Mouse (Mus musculus) liver, adult 10 weeks (tissue): ENCODE measurements around the gene Hist1h2ac. TPM values are rescaled to one million over a fixed set of nuclear protein-coding genes. Genes with fewer than 3 reads are reported as not detected.

ENCODE experiments used
- polyA plus RNA-seq: library from polyadenylated mRNA; stranded (reverse); fragments of 350-450 nt; fragmentation: Illumina TruSeq; extraction: RNeasy Lipid Tissue Mini Kit (QIAGEN cat#74804); gene quantifications from one replicate; pipeline ENCODE4 v1.2.3, GENCODE M21; 2014; ENCODE audit warnings: low read depth, low replicate concordance

Hist1h2ac gene
- polyA plus RNA-seq = 0.56 TPM

GRCm38 (mm10) chr13:23683755-23684281, at the start of gene Hist1h2ac, which contains the start of gene Hist1h2bc:
TSS of gene Hist1h2ac (minus strand) at chr13:23683948.
TSS of gene Hist1h2bc (plus strand) at chr13:23684199.

GRCm38 (mm10) chr13:23710374-23711089, 26.8 kb upstream of the Hist1h2ac start, which contains the start of gene Hfe:
TSS of gene Hfe (minus strand) at chr13:23710854.

DNA sequence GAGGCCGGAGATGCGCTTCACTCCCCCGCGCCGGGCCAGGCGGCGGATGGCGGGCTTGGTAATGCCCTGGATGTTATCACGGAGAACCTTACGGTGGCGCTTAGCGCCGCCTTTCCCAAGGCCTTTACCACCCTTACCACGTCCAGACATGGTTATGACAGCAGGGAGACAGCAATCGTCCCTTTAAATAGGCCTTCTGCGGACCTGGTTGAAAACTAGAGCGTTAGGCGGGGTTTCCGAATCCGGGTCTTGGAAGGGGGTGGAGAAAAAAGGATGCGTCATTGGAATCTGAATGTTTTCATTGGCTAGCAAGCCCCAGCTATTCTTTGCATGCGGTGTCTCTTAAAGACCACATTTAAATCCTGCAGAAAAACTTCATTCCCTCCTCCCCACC, 14.5 kb upstream of the Hist1h2ac start, which contains the start of gene Hist1h4c:
Gene Hist1h4c, minus strand, starts transcription at position 155 of the 394 bp plus-strand sequence.

GRCm38 (mm10) chr13:23695514-23695913, 11.8 kb upstream of the Hist1h2ac start, which contains the start of gene Hist1h1t:
TSS of gene Hist1h1t (plus strand) at chr13:23695814.

Other genes starting within 250 kb of the Hist1h2ac start
- gene Btn1a1, start 218.0 kb downstream of the Hist1h2ac start, polyA plus RNA-seq = not detected
- not detected for gene Btn2a2, start 195.1 kb downstream of the Hist1h2ac start, polyA plus RNA-seq
- not detected for gene Hist1h4h, start 152.9 kb downstream of the Hist1h2ac start, polyA plus RNA-seq
- gene Hist1h2af, start 150.0 kb downstream of the Hist1h2ac start, polyA plus RNA-seq = not detected
- not detected for gene Hist1h3g, start 148.5 kb downstream of the Hist1h2ac start, polyA plus RNA-seq
- 0.37 TPM for gene Hist1h2bh, start 140.6 kb downstream of the Hist1h2ac start, polyA plus RNA-seq
- not detected for gene Hist1h3f, start 139.9 kb downstream of the Hist1h2ac start, polyA plus RNA-seq
- not detected for gene Hist1h4f, start 132.3 kb downstream of the Hist1h2ac start, polyA plus RNA-seq
- 0.19 TPM for gene Hist1h1d, start 130.7 kb downstream of the Hist1h2ac start, polyA plus RNA-seq
- gene Hist1h3e, start 121.6 kb downstream of the Hist1h2ac start, polyA plus RNA-seq = not detected
- not detected for gene Hist1h2ae, start 112.7 kb downstream of the Hist1h2ac start, polyA plus RNA-seq
- gene Hist1h2bg, start 112.6 kb downstream of the Hist1h2ac start, polyA plus RNA-seq = not detected
- gene Hist1h2bf, start 109.8 kb downstream of the Hist1h2ac start, polyA plus RNA-seq = not detected
- gene Hist1h2ad, start 109.6 kb downstream of the Hist1h2ac start, polyA plus RNA-seq = not detected
- gene Hist1h3d, start 108.2 kb downstream of the Hist1h2ac start, polyA plus RNA-seq = not detected
- gene Hist1h4d, start 102.3 kb downstream of the Hist1h2ac start, polyA plus RNA-seq = not detected
- 0.95 TPM for gene Hist1h2be, start 62.8 kb downstream of the Hist1h2ac start, polyA plus RNA-seq
- gene Hist1h1e, start 61.4 kb downstream of the Hist1h2ac start, polyA plus RNA-seq = 0.45 TPM
- 195 TPM for gene Hist1h2bc, start 251 bp upstream of the Hist1h2ac start, polyA plus RNA-seq
- not detected for gene Hist1h1t, start 11.9 kb upstream of the Hist1h2ac start, polyA plus RNA-seq
- gene Hist1h4c, start 14.5 kb upstream of the Hist1h2ac start, polyA plus RNA-seq = 0.72 TPM
- 40.9 TPM for gene Hfe, start 26.9 kb upstream of the Hist1h2ac start, polyA plus RNA-seq
- 9.8 TPM for gene Hist1h1c, start 54.9 kb upstream of the Hist1h2ac start, polyA plus RNA-seq
- gene Hist1h3c, start 61.7 kb upstream of the Hist1h2ac start, polyA plus RNA-seq = not detected
- not detected for gene Hist1h2bb, start 62.8 kb upstream of the Hist1h2ac start, polyA plus RNA-seq
- not detected for gene Hist1h2ab, start 67.2 kb upstream of the Hist1h2ac start, polyA plus RNA-seq
- gene Hist1h3b, start 68.3 kb upstream of the Hist1h2ac start, polyA plus RNA-seq = not detected
- gene Hist1h4b, start 73.1 kb upstream of the Hist1h2ac start, polyA plus RNA-seq = not detected
- not detected for gene Hist1h4a, start 77.3 kb upstream of the Hist1h2ac start, polyA plus RNA-seq
- gene Hist1h3a, start 78.4 kb upstream of the Hist1h2ac start, polyA plus RNA-seq = not detected
- gene Hist1h1a, start 79.7 kb upstream of the Hist1h2ac start, polyA plus RNA-seq = not detected
- not detected for gene Trim38, start 86.0 kb upstream of the Hist1h2ac start, polyA plus RNA-seq
- gene Slc17a2, start 123.0 kb upstream of the Hist1h2ac start, polyA plus RNA-seq = 190 TPM
- gene Slc17a3, start 155.5 kb upstream of the Hist1h2ac start, polyA plus RNA-seq = 119 TPM
- gene Slc17a1, start 183.8 kb upstream of the Hist1h2ac start, polyA plus RNA-seq = 23.6 TPM
- gene Slc17a4, start 231.1 kb upstream of the Hist1h2ac start, polyA plus RNA-seq = 62.2 TPM